Mouse (Mus musculus) gastrocnemius, postnatal 25 days (tissue): ENCODE results near the gene Lrrfip1. TPM values are rescaled to one million over a fixed set of nuclear protein-coding genes. Genes with fewer than 3 reads are reported as not detected.

Source experiments
- DNase-seq: peaks from one replicate; pipeline ENCODE4 v3.0.0; 2022
- total RNA-seq, 2 experiments: library from RNA; stranded (reverse); gene quantifications; 1 replicate in 1 of 2; 2 replicates in 1 of 2; pipeline ENCODE4 v1.2.3; 2021

Lrrfip1 gene
- total RNA-seq, 2 experiments from 2014 or later: 143 to 163 TPM

DNA sequence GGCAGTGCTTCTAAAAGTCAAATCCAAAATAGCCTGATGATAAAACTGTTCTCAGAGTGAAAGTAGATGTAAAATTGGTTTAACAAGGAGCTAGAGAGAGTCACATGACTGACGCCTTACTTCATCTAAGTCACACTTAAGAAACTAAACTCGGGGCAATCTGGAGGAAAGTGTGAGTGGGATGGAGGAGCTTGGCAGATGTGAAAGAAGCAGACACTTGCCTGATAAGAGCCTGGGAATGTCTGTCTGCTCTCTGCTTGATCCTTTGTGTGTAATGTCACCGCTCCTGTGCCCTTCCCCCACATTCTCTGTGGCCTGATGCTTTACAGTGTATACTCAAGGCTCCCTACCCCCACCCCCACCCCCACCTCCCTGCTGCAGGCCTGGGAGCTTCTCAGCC, 87.8 kb downstream of the Lrrfip1 start:
- DNase-seq: no peak

DNA sequence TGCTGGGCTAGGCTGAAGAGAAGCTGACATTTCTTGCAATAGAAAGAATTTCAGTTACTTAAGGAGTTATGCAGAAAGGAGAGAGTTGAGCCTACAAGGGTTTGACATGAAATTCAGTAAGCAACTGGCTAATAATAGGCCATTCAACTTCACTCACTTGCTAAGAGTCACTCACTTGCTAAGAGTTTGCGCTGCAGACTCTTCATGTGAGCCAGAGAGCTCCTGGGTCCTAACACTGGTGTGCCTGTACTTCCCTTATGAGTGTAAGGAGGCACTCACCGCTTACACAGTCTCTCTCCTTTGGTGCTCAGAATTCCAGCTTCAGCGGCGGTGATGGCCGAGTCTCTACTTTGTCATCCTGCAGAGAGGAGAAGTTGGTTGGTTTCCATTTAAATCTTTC, 88.2 kb downstream of the Lrrfip1 start:
- no peak for DNase-seq

DNA sequence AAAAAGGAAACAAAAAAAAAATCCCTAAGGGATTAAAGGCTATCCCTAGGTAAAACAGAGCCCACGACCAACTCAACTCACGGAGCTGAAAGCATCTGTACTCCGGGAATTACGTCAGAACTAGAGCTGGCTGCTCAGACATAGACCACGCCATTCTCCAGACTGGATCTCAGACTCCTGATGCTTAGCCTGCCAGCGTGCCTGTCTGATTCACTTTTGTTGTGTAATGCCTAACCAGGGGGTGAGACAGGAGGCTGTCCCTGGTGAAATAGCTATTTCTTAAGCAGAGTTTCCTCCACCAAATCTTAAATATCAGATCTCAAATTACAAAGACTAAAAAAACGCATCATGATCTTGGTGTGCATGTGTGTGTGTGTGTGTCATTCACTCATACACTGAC, 89.5 kb downstream of the Lrrfip1 start:
- DNase-seq: no peak

DNA sequence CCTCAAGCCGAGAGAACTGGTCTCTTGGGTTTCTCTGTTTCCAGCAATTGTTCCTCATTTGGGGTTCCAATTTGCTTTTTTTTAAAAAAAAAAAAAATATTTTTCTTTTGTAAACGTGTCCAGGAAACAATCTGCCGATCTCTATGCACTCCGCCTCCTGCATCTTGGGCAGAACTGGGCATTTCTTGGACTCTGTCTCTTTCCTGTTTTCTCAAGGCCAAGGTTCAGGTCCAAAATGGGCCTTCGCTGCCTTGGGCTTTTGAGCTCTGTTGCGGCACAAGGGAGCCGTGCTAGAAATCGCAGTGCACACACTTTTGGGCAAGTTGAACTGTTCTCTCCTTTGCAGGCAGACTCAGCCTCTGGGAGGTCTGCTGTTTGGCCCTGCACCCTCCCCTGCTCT, 90.4 kb downstream of the Lrrfip1 start:
- no peak for DNase-seq

DNA sequence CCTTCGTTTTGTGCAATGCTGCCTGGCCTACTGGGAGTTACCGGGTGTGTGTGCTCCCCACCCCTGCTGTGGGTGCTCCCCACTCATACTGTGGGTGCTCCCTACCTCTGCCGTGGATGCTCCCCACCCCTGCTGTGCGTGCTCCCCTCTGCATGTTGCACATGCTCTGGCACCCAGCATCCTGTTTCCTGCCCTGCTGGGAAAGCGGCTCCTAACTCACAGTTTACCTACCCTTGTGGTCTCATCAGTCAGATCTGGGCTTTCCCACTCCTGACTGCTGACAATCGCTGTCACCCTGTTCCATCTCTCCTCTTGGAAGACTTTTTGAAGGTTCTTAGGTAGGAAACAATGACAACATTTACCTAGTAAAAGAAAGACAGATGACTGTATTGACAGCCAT, 91.9 kb downstream of the Lrrfip1 start:
- DNase-seq: no peak

DNA sequence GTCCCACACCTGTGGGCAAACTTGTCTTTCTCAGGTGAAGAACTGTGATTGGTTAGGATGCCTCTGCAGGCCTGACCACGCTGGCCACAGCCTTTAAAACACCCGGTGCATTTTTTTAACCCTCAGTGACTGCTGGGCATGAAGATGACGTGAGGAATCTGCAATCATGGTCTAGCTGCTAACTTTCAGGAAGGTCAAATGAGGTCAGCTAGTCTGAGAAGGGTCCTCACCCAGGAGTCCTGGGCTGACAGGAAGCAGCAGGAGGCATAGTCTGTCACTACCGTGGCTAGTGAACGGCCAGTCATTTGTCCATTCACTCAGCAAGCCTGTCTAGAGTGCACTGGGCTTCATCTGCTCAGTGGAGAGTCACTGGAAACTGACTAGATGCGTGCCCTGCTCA, 93.9 kb downstream of the Lrrfip1 start:
- DNase-seq: no peak

DNA sequence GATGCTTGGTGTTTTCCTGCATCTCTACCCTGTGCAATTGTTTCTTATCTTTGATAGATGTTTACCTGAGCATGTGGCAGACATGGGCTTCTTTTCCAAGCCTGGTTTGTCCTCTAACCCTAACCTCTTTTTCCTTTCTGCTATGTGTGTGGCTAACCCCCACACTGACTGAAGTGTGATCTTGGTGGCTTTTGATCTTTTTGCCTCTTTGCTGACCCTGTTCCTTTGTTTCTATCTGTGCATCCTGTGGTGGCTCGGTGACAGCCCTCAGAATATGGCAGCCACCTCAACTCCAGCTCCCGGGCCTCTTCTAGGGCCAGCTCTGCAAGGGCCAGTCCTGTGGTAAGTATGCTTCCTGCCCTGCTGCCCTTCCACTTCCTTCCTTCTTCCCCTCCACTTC, 94.8 kb downstream of the Lrrfip1 start:
- no peak for DNase-seq

DNA sequence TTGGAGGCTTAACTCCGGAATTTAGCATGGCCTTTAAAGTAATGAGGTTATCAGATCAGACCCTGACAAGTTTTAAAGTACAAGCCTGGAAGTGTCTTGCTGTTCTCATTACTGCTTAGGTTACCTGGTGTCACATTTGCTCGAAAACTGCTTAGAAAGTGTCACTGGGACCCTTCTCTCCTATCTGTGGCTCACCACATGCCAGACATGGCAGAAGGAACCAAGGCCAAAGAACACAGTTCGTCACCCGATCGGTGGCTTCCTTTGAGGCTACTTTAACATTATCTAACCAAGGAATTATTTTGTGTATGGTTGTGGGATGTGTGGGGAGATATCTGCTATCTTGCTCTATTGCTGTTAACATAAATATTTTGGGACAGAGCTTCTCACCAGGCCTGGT, 95.5 kb downstream of the Lrrfip1 start:
- no peak for DNase-seq

DNA sequence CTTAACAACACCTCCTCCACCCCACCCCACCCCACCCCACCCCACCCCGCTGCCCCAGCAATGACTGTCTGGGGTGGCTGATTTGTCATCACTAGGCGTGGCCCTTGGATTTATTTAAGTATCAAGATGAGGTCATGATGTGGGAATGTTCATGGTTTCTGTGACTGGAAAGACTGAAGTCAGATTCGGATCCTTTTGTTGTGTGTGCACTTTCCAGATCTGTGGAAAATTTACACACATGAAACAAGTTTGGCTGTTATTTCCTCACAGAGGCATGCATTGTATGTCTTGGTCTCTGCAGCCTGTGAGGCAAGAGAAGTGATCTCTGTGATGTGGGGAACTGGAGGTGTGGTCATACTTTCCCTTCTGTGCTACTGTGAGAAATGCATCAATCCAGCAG, 96.7 kb downstream of the Lrrfip1 start:
- no peak for DNase-seq

DNA sequence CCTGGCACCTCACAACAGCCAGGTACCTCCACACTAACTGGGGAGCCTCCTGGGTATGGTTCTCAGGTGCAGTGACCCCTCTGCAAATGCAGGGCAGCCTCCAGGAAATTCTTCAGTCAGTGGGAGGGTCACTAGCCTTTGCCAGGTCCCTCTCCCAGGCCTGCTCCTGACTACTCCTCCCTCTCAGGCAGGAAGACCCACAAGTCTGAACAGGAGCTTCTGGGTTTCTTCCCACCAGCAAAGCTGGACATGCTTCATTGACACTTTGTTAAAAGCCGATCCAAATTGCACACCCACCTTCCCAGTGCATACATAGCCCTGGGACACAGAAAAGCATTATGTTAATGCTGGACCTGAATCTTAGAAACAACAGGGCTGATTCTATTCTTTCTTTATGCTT, 97.3 kb downstream of the Lrrfip1 start:
- no peak for DNase-seq

DNA sequence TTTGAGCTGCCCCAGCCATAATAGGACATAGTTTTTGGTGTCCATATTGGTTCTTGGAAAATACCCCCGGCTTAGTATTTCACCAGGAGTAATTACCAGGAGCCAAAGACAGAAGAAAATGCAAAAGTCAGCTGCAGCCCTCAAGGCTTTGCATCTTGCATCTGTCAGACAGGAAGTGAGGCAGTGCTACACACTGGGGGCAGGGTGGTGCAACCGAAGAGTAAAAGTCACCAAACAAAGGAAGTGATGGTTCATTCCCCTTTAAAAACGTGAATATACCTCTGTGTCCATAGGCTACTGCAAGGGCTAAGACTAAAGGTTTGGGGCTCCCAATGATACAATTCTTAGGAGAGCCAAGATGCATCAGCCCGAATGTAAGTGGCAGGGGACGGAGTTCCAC, 98.0 kb downstream of the Lrrfip1 start:
- DNase-seq: no peak

DNA sequence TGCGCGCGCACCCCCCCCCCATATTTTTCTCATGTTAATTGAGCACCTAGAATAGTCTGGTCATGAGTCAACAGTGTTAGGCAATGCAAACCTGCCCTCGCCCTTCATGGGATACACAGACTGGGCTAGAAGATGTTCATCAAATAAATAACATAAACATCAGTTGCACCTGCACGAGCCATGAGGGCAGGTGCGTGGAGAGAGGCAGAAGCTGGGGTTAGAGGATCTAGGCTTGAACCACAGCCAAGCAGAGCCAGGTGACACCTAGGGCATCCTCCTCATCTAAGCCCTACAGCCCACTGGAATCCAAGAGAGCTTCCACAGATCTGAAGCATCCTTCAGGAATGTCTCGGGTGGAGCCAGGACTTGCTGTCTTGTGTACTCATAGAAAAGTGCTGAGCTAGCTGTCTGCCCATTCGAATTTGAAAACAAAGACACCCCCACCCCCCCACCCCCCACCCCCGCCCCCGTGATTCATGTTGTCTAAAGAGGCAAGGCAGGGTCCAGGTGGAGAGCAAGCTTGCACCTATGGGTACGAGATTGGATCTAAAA, 98.8 kb downstream of the Lrrfip1 start:
- DNase-seq: no peak

DNA sequence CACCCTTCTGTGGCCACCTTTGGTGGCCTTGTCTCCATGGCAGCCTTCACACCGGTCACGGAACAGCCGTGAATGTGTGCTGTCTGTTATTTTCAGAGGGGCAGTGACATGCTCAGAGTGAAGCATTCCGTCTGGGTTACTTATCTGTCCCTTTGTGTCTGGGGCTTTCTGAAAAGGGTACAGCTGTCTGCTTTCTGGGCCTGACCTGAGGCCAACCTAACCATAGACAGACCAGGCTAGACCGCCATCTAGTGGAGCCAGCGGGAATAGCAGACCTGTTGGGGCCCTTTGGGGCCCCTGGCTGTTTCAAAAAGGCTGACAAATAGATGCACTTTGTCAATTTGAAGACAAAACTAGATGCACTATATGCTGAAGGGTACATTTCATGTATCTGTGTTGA, 100.3 kb downstream of the Lrrfip1 start:
- DNase-seq: peak; percentile 44

DNA sequence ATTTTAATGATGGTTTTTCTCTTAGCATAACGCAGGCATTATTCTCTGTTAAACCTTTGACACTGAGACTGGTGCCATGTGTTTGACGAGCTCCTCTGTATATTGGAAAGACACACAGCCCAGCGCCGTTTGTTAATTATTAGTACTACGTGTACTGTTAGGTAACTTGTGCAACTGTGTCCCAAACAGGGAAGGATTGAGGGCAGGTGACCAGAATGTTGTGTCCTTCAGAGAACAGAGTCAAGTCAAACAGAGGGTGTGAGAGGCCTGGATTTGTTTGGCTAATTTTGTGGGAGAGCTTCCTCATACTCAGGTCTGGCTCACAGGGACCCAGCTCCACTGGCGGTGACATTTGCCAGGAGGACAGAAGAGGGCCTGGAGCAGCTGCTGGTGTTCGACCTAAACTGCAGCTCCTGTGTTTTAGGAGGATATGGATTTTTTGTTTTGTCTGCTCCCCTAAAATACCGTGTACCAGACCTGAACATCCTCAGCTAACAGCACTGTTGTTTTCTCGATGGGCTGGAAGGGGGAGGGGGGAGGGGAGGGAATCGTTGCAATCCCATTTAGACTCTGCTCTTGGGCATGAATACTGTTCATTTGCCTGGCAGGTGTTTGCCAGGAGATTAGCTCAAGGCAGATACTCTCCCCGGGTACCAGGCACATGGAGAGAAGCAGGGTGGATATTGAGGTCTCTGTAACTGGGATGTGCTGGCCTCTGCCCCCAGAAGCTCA, 103.3 kb downstream of the Lrrfip1 start:
- DNase-seq: no peak

DNA sequence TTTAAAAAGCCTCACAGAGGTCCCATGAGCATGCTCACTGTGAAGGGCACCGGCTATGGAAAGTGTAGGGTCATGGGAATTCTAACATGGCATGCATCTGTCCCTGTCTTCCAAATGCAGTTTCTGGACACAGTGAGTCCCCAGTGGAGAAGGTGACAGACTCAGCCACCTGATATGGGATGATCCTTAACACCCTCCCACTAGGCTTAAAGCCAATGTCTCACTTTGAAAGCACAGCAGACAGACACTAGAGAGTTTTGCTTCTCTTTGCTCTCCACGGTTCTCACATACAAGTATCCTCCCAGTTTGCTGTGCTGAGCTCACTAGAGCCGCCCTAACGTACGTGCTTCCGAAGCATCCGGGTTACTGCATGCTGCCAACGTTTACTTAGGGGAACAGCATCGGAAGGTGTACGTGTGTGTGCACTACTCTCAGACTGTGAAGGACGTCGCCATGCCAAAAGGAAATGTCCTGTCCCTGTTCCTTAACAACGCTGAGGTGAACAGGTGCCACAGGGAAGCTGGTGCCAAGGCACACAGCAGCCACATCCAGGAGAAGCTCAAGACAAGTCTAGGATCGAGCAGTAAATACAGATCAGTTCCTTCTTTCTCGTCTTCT, 104.9 kb downstream of the Lrrfip1 start:
- DNase-seq: peak; percentile 41

DNA sequence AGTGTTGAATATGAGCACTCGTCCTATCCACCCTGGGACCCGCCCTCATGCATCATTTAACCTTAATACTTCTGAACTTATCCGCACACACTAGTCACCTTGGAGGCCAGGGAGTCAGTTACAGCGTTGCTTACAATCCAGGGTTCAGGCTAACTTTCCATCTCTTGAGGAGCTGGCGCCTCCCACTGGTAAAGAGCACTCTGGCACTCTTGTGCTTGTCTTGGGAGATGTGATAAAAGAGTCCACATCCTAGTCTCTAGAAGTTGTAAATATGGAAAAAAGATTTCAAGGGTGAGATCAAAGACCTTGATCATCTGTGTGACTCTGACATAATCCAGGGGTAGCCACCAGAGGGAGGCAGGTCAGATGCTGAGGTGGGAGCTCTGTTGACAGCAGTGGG, 109.0 kb downstream of the Lrrfip1 start:
- no peak for DNase-seq

DNA sequence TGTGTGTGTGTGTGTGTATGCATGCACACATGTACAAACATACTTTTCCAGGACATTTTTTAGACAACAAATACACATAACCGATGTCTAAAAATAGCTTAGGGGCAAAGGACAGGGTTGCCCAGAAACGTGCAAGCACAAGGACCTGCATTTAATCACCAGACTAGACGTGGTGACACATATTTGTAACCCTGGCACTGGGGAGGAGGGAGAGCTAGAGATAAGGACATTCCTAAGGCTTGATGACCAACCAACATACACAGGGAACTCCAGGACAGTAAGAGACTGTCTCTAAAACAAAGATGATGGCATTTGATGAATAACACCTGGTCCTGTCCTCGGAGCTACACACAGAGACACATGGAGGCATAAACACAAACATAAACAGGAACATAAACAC, 110.8 kb downstream of the Lrrfip1 start:
- no peak for DNase-seq

DNA sequence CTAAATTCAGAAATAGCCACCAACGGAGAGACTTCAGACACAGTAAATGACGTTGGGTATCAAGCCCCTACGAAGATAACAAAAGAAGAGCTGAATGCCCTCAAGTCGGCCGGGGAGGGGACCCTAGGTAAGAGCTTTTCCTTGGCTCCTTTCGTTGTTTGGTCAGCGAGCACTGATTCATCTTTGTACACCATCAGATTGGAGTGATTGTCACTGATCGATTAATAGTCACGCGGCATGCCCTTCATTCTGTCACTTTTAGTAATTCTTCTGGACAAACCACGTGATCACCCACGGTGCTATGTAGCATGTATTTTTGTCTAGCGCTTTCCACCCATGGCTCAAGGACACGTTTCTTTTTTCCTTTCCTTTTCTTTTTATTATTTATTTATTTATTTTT, 113.6 kb downstream of the Lrrfip1 start:
- DNase-seq: no peak

DNA sequence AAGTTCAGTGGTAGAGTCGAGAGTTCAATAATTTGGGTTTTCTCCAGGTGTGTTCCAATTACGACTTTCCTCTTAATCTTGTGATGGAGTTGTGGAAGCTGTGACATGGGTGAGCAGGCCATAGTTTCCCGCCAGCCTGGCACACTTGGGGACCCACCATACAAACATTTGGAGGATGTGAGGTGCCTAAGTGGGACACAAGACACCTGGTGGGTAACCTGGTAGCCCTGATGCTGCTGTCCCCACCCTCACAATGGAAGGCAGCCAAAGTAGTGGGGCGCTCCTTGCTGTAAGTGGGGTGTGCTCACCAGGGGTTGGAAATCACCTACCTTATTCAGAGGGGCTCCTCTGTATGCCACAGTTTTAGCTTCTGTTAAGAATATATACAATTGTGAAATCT, 114.1 kb downstream of the Lrrfip1 start:
- DNase-seq: no peak

DNA sequence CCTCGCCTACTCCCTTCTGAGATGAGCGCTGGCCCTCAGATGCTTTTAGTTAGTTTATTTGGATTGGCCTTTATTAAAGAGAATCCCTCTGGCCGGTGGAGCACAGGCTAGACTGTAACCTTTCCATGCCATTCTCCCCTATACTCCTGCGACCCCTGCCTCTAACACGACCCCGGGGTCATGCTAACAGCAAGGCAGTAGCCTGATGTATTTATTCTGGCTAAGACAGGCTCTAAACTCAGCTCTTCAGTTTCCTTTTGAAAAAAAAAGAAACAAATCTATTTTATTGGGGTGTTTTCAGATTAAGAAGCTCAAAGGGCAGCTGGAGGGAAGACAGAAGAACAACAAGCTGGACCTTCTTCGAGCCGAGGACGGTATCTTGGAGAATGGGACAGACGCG, 123.6 kb downstream of the Lrrfip1 start:
- no peak for DNase-seq

DNA sequence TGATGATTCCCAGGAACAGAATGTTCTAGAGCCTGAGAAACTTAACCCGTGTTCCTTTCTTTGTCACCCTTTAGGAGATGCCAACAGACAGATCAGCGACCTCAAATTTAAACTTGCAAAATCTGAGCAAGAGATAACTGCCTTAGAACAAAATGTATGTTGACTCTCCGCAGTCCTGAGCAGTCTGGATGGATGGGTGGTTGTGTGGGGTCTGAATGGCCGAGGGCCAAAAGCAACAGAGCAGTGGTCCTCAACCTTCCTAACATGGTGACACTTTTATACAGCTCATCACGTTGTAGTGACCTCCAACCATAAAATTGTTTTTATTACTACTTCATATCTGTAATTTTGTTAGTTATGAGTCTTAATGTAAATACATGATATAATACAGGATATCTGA, 124.5 kb downstream of the Lrrfip1 start:
- DNase-seq: no peak

DNA sequence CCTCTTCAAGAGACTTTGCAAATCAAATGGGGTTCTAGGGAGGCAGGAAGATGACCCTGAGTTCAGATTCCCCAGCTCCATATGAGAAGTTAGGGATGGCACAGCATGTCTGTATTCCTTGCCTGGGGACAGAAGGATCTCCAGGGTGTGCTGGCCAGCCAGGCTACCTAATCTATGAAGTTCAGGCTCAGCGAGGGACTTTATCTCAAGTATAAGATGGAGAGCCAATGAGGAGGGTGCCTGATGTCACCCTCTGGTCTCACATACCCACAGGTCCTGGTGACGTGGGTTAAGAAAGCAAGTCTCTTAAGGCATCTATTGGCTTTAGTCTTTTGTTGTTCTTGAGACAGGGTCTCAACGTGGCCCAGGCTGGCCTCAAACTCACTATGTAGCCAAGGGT, 124.9 kb downstream of the Lrrfip1 start:
- DNase-seq: no peak

DNA sequence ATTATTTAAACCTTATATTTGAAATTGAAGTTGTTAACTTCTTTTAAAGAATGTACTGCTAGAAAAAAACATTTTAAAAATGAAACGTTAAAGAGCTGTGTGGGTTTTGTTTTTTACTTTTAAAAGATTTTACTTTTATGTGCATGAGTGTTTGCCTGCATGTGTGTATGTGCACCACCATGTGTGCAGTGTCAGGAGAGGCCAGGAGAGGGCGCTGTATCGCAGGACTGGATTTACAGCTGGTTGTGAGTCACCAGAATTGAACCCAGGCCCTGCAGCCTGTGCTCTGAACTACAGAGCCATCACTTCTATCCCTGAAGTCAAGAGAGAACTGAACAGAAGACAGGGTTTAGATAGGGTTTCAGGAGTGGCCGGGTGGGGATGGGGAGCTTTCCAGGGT, 130.3 kb downstream of the Lrrfip1 start:
- DNase-seq: no peak

DNA sequence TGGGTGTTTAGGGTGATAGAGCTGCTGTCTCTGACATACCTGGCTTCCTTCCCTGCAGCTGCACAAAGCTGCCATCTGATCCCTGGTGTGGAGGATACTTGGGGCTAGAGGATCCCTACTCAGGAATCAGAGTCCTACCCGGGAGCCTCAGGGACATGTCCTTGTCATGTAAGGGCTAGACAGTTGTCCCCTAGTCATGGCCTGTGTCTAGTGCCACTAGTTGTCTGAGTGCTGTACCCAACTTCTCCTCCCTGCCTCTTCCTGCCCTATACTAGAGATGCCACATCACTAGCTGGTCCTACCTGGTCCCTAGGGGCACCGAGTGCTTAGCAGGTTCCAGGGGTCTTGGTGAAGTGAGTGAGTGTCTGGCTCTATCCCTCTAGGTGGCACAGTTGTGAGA, 138.5 kb downstream of the Lrrfip1 start:
- DNase-seq: no peak
